Mouse (Mus musculus): ENCODE results near the gene Alyref.

Alyref gene

GRCm38 (mm10) chr11:120545964-120546363 lies 52.2 kb downstream of the Alyref start:
- DNase-seq (ENCODE audit: low spot score in 2 of 2), result no peak

DNA sequence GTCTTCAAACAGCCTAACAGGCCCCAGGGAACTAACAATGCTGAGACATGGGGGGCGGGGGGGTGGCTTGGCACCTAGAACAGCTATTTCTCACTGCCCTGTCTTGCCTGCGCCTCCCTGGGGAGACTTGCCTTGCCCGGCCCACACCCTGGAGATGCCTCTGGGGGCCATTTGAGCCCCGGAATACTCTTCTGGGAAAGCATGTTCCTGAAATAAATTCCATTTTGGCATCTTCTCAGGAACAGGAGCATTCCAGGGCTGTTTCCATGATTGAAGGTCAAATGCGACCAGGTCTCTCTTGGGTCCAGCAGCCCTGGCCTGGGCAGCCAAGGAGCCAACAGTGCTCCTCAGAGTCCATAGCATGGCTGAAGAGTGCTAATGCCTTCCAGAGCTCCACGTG lies 55.8 kb downstream of the Alyref start:
- DNase-seq (ENCODE audit: low spot score in 2 of 2), result no peak

Measured in urinary bladder, adult 18-20 months (tissue).